Mouse (Mus musculus) E14TG2a.4 (cell line): Measurements from ENCODE around the gene Gm13090.

Experiments
- H3K27me3 ChIP-seq: 2 replicates; pipeline ENCODE4 v1.6.1; 2014; ENCODE audit warnings: low read length, control low read depth; ENCODE audit not compliant: insufficient read depth
- H3K36me3 ChIP-seq: 2 replicates; pipeline ENCODE4 v1.6.1; 2014; ENCODE audit warnings: low read length, control low read depth; ENCODE audit not compliant: insufficient read depth
- H3K4me1 ChIP-seq: replicated peaks from 2 replicates; pipeline ENCODE4 v1.6.1; 2014; ENCODE audit warnings: low read depth, low read length, control low read depth
- H3K4me3 ChIP-seq: replicated peaks from 2 replicates; pipeline ENCODE4 v1.5.1; 2014; ENCODE audit warnings: mild to moderate bottlenecking, low read length
- H3K9me3 ChIP-seq: 2 replicates; pipeline ENCODE4 v1.6.1; 2014; ENCODE audit warnings: low read length, control low read depth
- CTCF ChIP-seq: conservative IDR thresholded peaks from 2 replicates; pipeline ENCODE4 v1.5.1; 2014; ENCODE audit warnings: low read length
- NANOG ChIP-seq: IDR thresholded peaks from 2 replicates; pipeline ENCODE4 v1.6.1; 2014; ENCODE audit warnings: borderline replicate concordance, low read length, mixed read lengths
- POU5F1 ChIP-seq: IDR thresholded peaks from 2 replicates; pipeline ENCODE4 v1.6.1; 2014; ENCODE audit warnings: low read length, borderline replicate concordance

Gene Gm13090

GRCm38 (mm10) chr4:151128641-151129541 lies 39.5 kb downstream of the Gm13090 start:
- Histone ChIP-seq H3K27me3 (peaks cover 71% of the 10 kb centered on the region), H3K36me3 (no peaks in the 10 kb centered on the region), H3K4me3 (peak overlapping the region; percentile 84), H3K4me1 (peaks cover 58% of the 10 kb centered on the region), H3K9me3 (no peaks in the 10 kb centered on the region)
- TF ChIP-seq NANOG (no peak), POU5F1 (no peak), CTCF (no peak)

GRCm38 (mm10) chr4:151129725-151130557 lies 40.6 kb downstream of the Gm13090 start:
- peaks cover 61% of the 10 kb centered on the region for H3K27me3 ChIP-seq
- no peak for TF ChIP-seq NANOG
- TF ChIP-seq CTCF: no peak
- no peak for TF ChIP-seq POU5F1
- no peaks in the 10 kb centered on the region for H3K36me3 ChIP-seq
- H3K4me3 ChIP-seq: peak overlapping the region; percentile 84
- H3K4me1 ChIP-seq: peaks cover 63% of the 10 kb centered on the region
- no peaks in the 10 kb centered on the region for H3K9me3 ChIP-seq

- no peaks in the 10 kb centered on the region for H3K9me3 ChIP-seq
- peaks cover 65% of the 10 kb centered on the region for H3K4me1 ChIP-seq
- H3K27me3 ChIP-seq: peaks cover 55% of the 10 kb centered on the region
- H3K4me3 ChIP-seq: no peak overlapping the region
- no peaks in the 10 kb centered on the region for H3K36me3 ChIP-seq
- TF ChIP-seq NANOG (no peak), CTCF (no peak), POU5F1 (no peak)
These were observed 41.6 kb downstream of the Gm13090 start for GRCm38 (mm10) chr4:151130756-151131490.

- Histone ChIP-seq H3K4me3 (no peak overlapping the region), H3K9me3 (no peaks in the 10 kb centered on the region), H3K27me3 (peaks cover 43% of the 10 kb centered on the region), H3K4me1 (peaks cover 66% of the 10 kb centered on the region), H3K36me3 (no peaks in the 10 kb centered on the region)
- TF ChIP-seq NANOG (no peak), CTCF (no peak), POU5F1 (no peak)
These were observed 43.1 kb downstream of the Gm13090 start for GRCm38 (mm10) chr4:151132493-151132892.

GRCm38 (mm10) chr4:151133760-151134159 lies 44.4 kb downstream of the Gm13090 start:
- Histone ChIP-seq H3K4me3 (no peak overlapping the region), H3K4me1 (peaks cover 69% of the 10 kb centered on the region), H3K9me3 (no peaks in the 10 kb centered on the region), H3K36me3 (no peaks in the 10 kb centered on the region), H3K27me3 (peaks cover 30% of the 10 kb centered on the region)
- TF ChIP-seq NANOG: no peak
- no peak for TF ChIP-seq CTCF
- TF ChIP-seq POU5F1: no peak

GRCm38 (mm10) chr4:151135491-151135890 lies 46.1 kb downstream of the Gm13090 start:
- peaks cover 21% of the 10 kb centered on the region for H3K27me3 ChIP-seq
- H3K4me1 ChIP-seq: peaks cover 70% of the 10 kb centered on the region
- H3K4me3 ChIP-seq: no peak overlapping the region
- no peaks in the 10 kb centered on the region for H3K9me3 ChIP-seq
- H3K36me3 ChIP-seq: no peaks in the 10 kb centered on the region
- TF ChIP-seq CTCF (no peak), POU5F1 (no peak), NANOG (no peak)

- H3K4me3 ChIP-seq: peak overlapping the region; percentile 45; the same call in 1 of the 2 replicates
- peaks cover 18% of the 10 kb centered on the region for H3K27me3 ChIP-seq
- no peaks in the 10 kb centered on the region for H3K9me3 ChIP-seq
- no peaks in the 10 kb centered on the region for H3K36me3 ChIP-seq
- peaks cover 67% of the 10 kb centered on the region for H3K4me1 ChIP-seq
- TF ChIP-seq POU5F1: no peak
- no peak for TF ChIP-seq CTCF
- no peak for TF ChIP-seq NANOG
These were observed 48.3 kb downstream of the Gm13090 start for GRCm38 (mm10) chr4:151137701-151138100.

GRCm38 (mm10) chr4:151138135-151138534 lies 48.8 kb downstream of the Gm13090 start:
- Histone ChIP-seq H3K27me3 (peaks cover 18% of the 10 kb centered on the region), H3K4me1 (peaks cover 67% of the 10 kb centered on the region), H3K4me3 (peak overlapping the region; percentile 45), H3K9me3 (no peaks in the 10 kb centered on the region), H3K36me3 (no peaks in the 10 kb centered on the region)
- TF ChIP-seq NANOG: no peak
- no peak for TF ChIP-seq CTCF
- TF ChIP-seq POU5F1: no peak
